Mouse (Mus musculus) brain, embryonic 14.5 days (tissue): Measurements from ENCODE around the gene Brinp1.

Source experiments
- CTCF ChIP-seq: fragments of 200-500 bp; IDR thresholded peaks from 2 replicates; pipeline ENCODE4 v1.5.1; 2012; ENCODE audit warnings: inconsistent platforms, mild to moderate bottlenecking, moderate library complexity, borderline replicate concordance; ENCODE audit not compliant: insufficient read depth, insufficient read length; ENCODE audit errors: extremely low read depth
- POLR2A ChIP-seq: fragments of 200-500 bp; IDR thresholded peaks from 2 replicates; pipeline ENCODE4 v1.6.1; 2012; ENCODE audit warnings: mild to moderate bottlenecking, inconsistent platforms, borderline replicate concordance; ENCODE audit not compliant: poor library complexity, insufficient read depth, insufficient read length, severe bottlenecking; ENCODE audit errors: extremely low read depth

GRCm38 (mm10) chr4:68765772-68766573, 188.2 kb downstream of the Brinp1 start:
- TF ChIP-seq CTCF = no peak
- no peak for TF ChIP-seq POLR2A
